Mouse (Mus musculus): ENCODE measurements around the gene Bud13.

DNA sequence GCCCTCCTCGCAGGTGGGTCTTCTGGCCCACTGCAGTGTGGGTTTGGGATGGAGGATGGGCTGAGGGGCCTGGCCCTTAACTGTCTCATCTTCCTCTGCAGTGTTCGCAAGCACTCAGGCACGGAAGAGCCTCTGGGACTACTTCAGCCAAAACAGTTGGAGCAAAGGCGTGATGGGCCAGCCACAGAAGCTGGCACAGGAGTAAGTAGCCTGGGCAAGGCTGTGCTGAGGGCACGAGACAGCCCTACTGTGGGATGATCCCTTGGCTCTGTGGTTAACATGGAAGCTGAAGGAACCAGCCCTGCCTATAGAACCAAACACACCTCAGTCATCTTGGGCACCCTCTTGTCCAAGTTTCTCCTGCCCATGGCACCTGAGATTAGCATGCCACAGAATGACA lies 13.7 kb upstream of the Bud13 start:
- TF ChIP-seq POLR2A (IDR thresholded peaks at IDR 0.05; ENCODE audit: control insufficient read depth in 1 of 2, insufficient read depth in 1 of 2, low read depth in 1 of 2, low read length in 2 of 2, poor library complexity in 1 of 2): no peak
- no peak for TF ChIP-seq CTCF (IDR thresholded peaks at IDR 0.05 in 2 of 3, conservative IDR thresholded peaks at IDR 0.05 in 1 of 3; ENCODE audit: control insufficient read depth in 1 of 3, insufficient read depth in 1 of 3, low read depth in 2 of 3, low read length in 3 of 3, poor library complexity in 1 of 3, severe bottlenecking in 1 of 3)

All from MEL (cell line).